Mouse (Mus musculus) 3134 (cell line): ENCODE results near the gene Jpt1.
"Not testable (repeated sequence)": the region's sequence is repeated elsewhere in the genome, so short reads cannot be mapped to it uniquely, and the experiment has no call there.

Source experiments
- DNase-seq: peaks from one replicate; pipeline ENCODE4 v3.0.0-alpha.2; 2011; ENCODE audit warnings: low spot score; ENCODE audit not compliant: insufficient read length; ENCODE audit errors: extremely low read depth

Jpt1 gene

DNA sequence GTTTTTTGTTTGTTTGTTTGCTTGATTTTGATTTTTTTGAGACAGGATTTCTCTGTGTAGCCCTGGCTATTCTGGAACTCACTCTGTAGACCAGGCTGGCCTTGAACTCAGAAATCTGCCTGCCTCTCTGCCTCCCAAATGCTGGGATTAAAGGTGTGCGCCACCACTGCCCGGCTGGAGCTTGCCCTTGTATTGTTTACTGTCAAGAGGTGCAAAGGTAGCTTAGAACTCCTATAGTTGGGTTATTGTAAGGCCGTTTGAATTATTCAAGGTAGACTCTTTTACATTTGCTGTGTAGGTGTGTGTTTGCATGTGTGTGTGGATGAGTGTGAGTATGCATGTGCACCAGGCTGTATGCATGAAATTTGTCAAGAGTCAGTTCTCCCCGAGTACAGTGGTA is 37.6 kb downstream of the Jpt1 start:
- DNase-seq, result not testable (repeated sequence)

DNA sequence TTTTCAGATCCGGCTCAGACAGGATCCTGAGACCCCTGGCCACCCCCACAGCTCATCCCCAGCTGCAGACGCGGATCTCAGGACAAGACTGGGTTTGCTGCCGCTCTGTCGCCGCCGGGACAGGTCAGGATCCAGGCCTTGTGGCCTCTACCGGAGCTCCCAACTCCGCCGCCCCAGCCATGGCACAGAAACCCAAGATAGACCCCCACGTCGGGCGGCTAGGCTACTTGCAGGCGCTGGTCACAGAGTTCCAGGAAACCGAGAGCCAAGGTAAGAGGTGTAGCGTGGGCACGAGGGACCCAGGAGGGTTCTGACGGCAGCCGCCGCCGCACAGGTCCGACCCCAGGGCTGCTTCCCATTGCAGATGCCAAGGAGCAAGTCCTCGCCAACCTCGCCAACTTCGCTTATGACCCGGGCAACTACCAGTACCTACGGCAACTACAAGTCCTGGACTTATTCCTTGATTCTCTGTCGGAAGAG is 38.4 kb downstream of the Jpt1 start:
- no peak for DNase-seq

DNA sequence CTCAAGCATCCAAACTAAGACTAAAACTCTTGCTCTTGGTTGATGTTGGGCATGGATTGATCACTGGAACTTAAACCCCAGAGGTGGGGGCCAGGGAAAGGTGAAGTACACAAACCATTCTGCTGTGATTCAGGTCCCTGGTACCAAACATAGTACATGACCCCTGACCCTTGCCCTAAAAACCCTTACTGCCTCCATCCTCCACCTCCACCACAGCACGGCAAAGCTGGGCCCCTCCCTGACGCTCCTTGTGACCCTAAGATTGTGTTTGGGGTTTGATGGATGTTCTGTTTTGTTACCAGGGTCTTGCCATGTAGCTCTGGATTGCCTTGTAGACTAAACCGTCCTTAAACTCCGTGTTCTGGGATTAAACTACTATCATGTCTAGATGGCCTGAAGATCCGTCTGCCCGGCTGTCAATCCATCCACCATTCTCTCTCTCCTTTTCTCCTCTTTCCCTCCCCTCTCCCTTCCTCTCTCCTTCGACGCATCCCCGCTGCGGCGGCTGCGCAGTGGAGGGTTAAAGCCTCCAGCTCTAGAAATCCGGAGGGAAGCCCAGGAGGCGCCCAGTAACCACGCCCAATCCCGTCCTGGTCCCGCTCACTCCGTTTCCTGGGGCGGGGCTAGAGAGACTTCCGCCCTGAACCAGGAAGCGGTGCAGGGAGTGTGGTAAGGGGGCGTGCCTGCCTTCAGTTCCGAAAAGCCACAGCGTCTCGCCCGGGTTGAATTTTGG is 39.0 kb downstream of the Jpt1 start, which contains the start of gene Armc7:
Gene Armc7, plus strand, starts transcription at position 643 of the 733 bp plus-strand sequence.
- DNase-seq, result peak; percentile 98

DNA sequence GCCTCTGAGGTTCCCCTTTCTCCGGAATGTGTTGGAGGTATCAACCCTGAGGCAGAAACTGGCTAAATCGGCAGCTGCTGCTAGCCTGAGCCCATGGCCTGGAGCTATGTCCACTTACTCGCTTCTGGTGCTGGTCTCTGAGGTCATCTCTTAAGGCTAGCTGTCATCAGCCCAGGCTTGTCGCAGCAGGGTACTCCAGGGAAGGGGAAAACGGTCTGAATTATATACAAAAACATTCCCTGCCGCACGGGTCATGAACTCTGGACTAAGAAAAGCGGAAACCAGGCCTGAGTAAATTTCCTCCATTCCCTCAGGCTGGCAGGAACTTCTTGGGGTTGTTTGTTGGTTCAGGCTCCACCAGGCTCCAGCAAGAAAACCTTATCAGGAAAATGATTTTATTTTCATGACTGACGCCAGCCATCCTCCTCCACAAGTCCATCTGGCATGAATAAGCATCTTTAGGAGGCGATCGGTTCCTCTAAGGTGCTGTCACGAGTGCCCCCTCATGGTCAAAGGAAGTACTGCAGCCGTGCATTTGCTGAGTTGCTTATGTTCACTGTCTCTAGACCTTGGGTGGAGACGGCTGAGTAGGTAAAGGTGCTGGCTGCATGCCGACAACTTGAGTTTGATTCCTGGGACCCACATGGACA is 40.4 kb downstream of the Jpt1 start:
- peak; percentile 67 for DNase-seq

DNA sequence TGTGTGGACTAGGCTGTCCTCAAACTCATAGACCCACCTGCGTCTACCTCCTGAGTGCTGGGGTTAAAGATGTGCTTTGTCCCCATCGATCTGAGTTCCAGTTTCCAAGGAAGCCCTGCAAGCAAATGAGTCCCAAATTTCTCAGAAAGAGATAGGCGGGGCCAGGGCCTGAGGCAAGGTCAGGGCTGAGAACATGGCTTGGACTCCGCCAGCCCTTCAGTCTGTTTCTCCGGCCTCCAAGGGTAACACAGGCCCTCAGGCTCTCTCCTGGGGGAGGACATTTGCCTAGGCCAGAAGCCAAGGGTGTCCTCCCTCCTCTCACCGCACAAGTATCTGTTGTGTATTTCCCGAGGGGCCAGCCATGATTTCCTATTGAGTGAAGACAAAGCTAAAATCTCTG is 42.0 kb downstream of the Jpt1 start:
- DNase-seq, result no peak

DNA sequence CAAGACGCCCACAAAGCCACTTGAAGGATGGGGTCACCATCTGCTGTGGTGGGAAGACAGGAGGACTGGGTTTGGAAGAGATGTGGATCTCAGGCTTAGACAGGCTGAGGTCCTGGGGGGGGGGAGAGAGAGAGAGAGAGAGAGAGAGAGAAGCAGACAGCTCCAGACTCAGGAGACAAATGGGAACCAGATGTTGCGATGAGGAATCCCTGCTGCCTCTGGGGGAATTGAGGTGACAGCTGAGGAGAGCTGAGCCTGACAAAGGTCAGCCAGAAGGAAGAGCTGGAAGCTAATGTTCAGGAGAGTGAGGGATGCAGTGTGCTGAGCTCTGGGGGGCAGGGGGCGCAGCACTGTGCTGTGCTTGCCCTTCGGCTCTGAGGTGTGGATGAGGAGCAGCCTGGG is 47.0 kb downstream of the Jpt1 start:
- no peak for DNase-seq

DNA sequence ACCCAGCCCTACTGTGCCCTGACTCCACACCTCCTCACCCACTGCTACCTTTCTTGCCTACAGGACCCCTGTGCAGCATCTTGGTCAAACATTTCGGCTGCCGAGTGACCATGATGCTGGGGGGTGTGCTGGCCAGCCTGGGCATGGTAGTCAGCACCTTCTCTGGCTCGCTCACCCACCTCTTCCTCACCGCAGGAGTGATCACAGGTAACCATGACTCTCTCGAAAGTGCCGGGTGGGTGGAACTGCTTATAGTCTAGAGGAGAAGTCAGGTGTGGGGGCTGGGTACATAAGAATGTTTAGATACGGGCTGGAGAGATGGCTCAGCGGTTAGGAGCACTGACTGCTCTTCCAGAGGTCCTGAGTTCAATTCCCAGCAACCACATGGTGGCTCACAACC is 49.3 kb downstream of the Jpt1 start:
- no peak for DNase-seq

DNA sequence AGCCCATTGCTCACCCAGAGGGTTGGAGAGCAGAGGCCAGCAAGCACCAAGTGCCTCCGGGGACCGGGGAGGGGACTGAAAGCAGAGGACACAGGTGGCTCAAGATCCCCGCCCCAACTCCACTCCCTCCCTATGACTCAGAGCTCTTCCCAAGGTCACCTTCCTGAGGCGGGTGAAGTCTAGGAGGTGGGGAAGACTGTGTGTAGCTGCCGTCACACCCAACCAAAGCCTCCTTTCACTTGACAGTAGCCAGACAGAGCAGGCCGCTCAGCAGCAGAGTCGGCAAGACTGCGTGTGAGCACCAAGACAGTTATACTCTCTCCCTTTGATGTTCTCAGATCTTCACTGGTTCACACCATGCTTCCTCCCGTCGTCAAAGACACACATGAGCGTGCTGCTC is 50.8 kb downstream of the Jpt1 start:
- DNase-seq, result no peak

DNA sequence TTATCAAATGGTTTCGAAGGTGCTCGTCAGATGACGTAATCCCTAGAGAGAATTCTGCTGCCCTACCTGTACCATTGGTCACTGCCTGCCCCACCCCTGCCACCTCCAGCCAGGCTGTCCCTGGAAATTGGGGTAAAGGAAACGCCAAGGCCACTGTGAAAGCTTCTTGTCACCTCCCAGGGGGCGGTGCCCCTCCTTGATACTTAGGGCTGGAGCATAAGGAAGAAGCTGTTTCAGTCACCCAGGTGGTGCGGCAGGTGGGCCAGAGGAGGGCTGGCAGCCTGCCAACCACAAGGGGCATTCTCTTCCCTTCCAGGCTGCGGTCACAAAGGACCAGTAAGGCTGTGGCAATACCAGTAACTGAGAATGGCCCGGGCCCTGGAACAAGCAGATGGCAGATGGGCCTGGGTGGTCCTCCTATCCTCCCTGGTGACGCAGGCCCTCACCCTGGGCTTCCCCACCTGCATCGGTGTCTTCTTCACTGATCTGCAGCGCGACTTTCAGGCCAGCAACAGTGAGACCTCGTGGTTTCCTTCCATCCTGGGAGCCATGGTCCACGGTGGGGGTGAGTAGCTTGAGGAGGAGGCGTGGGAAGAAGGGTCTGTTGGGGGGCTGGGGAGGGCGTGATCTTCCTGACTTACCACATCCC is 51.8 kb downstream of the Jpt1 start, which contains the start of gene Slc16a5:
Gene Slc16a5, plus strand, starts transcription at position 232 of the 649 bp plus-strand sequence.
- no peak for DNase-seq

DNA sequence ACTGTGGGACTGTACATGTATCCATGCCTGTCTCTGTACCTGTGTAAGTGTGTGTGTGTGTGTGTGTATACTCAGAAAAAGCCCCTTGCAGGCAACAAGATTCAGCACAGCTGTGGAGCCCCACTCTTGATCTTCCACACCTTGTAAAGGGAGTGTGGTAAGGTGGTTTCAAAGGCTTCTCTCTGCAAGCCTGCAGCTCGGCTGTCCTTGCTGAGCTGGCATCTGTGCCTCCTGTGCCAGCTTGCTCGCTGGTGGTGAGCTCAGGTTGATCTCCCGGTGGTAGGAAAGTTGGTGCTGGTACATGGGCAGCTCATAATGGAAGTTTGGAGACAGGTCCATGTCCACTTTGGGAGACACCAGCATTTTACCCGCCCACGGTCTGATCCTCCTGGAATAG is 52.3 kb downstream of the Jpt1 start:
- no peak for DNase-seq

DNA sequence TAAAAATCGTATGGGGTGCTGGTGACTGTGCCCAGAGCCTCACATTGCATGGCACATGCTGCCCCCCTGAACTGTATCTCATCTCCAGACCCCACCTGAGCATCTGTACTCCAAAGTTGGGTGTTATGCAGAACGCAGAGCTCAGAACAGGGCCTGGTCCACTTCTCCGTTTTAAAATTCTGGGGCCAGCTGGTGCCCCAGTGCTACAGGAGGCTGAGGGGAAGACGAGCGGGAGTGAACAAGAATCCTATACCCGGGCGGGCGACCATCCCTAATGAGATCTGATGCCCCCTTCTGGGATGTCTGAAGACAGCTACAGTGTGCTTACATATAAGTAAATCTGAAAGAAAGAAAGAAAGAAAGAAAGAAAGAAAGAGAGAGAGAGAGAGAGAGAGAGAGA is 53.2 kb downstream of the Jpt1 start:
- no peak for DNase-seq

DNA sequence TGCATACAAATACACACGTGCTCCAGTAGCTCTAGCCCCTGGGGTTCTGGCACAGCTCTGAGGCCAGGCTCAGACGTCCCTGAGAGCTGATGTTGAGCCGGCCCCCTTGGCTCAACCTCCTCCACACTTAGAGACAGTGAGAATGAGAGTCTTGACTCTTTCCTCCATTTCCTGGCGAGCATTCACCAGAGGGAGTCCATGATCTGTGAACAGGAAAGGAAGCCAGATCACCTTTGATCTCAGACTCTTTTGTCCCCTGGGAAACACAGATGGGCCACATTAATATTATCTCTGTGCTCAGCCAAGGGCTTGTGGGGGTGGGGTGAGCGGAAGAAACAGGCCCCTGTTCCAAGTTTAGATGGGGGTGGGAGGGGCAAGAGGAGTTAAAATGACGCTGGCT is 56.8 kb downstream of the Jpt1 start:
- no peak for DNase-seq

DNA sequence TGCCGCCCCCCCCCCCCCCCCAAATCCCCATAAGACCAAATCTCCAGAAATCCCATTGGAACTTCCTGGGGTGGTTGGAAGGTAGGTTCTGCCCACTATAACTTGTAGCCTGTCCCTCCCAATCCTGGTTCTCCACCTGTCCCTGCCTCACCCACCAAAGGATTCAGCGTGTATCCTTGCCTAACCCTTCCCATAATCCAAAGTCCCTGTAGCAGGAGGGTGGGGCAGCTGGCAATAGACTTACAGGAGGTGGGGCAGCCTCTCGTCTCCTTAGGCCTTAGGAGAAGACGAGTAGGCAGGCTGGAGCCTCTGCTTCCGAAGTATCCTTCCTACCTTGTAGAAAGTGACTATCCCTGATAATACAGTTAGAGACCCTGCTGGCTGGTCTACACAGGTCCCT is 58.0 kb downstream of the Jpt1 start:
- no peak for DNase-seq

DNA sequence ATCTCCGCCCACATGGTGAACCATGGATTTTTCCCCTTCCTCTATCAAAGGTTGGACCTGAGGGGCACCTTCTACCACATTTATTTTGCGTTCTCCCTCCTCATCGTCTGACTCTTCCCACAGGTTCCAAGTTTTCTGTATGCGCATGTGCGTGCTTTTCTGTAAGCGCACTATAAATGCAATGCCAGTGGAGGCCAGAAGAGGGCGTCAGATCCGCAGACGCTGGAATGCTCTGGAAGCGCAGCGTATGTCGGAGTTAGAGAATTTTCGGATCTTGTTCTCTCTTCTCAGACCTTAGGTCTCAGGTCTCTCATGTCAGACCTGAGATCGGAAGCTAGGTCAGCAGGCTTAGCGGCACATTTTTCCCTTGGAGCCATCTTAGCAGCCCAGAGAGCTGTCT is 58.6 kb downstream of the Jpt1 start:
- no peak for DNase-seq

DNA sequence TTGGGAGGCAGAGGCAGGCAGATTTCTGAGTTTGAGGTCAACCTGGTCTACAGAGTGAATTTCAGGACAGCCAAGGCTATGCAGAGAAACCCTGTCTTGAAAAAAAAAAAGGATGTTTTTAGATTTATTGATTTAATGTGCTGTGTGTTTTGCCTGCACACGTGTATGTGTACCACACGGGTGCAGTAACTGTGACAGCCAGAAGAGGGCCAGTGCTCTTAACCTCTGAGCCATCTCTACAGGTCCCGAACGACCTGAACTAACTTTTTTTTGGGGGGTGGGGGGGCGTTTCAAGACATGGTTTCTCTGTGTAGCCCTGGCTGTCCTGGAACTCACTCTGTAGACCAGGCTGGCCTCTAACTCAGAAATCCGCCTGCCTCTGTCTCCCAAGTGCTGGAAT is 59.4 kb downstream of the Jpt1 start:
- not testable (repeated sequence) for DNase-seq

DNA sequence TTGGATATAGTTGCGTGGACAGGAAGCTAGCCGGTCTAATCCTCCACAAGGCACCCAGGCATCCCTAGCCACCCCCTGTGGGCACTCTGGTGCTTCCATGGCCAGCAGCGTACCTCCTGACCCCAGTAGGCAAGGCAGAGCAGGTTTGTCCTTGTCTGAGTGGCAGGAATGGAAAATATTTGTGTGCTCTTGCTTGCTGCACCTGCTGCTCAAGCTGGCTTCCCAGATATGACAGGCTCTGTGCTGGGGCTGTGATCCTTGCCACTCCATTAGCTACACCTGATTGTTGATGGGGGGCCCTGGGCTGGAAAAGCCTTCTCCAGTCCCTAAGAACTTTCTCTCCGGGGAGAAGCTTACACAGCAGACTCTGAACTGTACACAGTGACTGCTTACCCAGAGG is 60.9 kb downstream of the Jpt1 start:
- no peak for DNase-seq

DNA sequence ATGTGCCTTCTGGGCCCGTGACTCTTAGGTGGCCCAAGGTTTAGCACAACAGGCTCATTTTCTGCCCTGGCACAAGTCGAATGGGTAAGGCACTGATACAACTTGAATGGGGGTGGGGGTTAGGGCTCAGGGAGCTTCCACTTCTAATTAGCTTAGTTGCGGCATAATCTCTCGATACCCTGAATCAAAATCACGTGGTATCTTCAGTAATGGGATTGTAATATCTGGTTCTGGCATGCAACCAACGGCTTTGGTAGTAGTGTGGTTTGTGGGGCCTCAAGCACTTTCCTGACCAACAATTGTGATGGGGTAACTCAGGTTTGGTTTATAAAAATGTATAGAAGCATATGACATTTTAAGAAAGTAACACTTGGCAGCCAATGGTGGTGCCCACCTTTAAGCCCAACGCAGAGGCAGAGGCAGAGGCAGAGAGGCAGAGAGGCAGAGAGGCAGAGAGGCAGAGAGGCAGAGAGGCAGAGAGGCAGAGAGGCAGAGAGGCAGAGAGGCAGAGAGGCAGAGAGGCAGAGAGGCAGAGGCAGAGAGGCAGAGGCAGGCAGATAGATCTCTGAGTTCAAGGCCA is 61.8 kb downstream of the Jpt1 start:
- DNase-seq, result no peak

DNA sequence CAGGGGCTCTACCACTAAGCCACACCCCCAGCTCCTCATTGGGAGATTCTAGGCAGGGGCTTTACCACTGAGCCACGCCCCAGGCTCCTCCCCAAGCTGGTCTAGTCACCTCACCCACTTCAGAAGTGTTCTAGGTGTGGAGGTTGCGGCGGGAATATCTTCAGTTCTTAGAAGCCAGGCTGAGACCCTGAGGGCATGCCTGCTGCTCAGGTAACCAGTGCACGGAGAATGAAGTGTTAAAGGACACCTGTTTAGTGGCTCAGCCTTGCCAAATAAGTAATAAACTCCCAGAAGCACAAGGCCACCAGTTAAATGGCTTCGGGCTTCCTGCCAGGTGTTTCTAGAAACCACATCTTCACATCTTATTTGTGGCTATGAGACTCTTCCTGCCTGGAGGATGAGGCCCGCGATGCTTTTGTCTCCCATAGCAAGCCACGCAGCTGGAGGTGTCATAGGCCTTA is 62.4 kb downstream of the Jpt1 start:
- no peak for DNase-seq

DNA sequence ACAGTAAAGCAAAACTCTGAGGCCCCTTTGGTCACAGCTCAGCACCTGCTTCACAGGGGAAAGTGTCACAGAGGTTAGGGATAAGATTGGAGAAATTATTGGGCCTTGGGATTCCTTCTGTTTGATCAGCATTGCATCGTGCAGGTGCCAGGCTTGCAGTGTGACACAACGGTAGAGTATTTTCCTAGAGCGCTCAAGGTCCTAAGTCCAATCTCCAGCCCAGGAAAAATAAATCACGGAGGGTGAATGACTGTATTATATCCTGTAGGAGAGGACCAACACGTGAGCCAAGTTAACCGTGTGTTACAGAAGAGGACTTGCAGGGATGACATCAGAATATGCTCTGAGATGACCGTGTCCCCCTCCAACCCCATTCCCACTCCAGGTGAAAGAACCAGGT is 64.0 kb downstream of the Jpt1 start:
- no peak for DNase-seq

DNA sequence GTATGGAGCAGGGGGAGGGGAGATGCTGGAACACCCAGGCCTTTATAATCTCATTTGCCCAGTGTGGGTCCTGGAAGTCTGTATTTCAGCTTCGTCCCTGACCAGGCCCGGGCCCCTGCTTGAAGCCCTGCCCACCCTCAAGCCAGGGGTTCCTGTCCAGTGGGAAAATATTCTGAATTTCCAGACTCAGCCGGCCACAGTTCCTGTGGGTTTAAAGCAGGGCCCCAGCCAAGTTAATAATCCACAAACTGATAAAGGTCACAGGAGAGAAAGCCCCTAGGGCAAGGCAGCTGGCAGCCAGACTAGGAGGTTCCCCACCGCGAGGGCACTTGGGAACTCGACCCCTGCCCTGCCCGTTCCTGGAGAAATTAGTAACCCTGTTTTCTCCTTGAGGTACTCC is 65.2 kb downstream of the Jpt1 start:
- no peak for DNase-seq

DNA sequence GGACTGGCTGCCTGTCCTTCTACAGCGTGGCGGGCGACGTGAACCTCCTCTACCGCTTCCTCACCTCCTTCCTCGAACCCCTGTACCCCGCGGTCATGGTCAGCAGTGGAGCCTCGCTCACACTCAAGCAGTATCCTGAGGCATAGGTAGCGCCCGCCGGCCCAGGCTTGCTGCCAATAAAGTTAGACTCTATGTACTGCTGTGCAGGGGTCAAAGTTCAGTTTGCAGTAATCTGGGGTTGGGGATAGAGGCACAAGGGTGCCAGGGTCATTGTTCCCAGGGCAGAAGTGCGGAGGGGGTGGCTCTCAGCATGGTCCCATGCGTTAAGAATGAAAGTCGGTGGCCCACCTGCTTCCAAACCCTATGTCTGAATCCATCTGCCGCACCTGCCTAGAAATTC is 66.1 kb downstream of the Jpt1 start:
- DNase-seq, result no peak
